Mouse (Mus musculus) kidney, adult 2 months (tissue): Measurements from ENCODE around the gene Rhot2. TPM values are rescaled to one million over a fixed set of nuclear protein-coding genes. Genes with fewer than 3 reads are reported as not detected.
A peak's percentile ranks its signal among the peaks of the same experiment; 100 is the strongest.

Source experiments
- DNase-seq: peaks from one replicate; pipeline ENCODE4 v3.0.0; 2021
- H3K27ac ChIP-seq: fragments of 200-500 bp; 2 replicates; pipeline ENCODE4 v1.5.1; 2012; ENCODE audit warnings: low read depth, low read length, control low read depth, inconsistent platforms; ENCODE audit not compliant: insufficient read depth
- H3K27me3 ChIP-seq: fragments of 200-500 bp; replicated peaks from 2 replicates; pipeline ENCODE4 v1.6.1; 2012; ENCODE audit warnings: mild to moderate bottlenecking, moderate library complexity, low read length, inconsistent platforms; ENCODE audit not compliant: control insufficient read depth, insufficient read depth
- H3K36me3 ChIP-seq: fragments of 200-500 bp; 2 replicates; pipeline ENCODE4 v1.6.1; 2012; ENCODE audit warnings: mild to moderate bottlenecking, moderate library complexity, low read length, inconsistent platforms; ENCODE audit not compliant: control insufficient read depth, insufficient read depth
- H3K4me1 ChIP-seq: fragments of 200-500 bp; 2 replicates; pipeline ENCODE4 v1.6.1; 2011; ENCODE audit warnings: low read length; ENCODE audit not compliant: control insufficient read depth, insufficient read depth
- H3K4me3 ChIP-seq: fragments of 200-500 bp; 2 replicates; pipeline ENCODE4 v1.5.1; 2011; ENCODE audit warnings: mild to moderate bottlenecking, low read depth, low read length, control low read depth; ENCODE audit not compliant: insufficient read depth
- CTCF ChIP-seq: fragments of 200-500 bp; conservative IDR thresholded peaks from 2 replicates; pipeline ENCODE4 v1.5.1; 2011; ENCODE audit warnings: low read depth, mild to moderate bottlenecking, control low read depth, low read length, moderate library complexity, mixed read lengths; ENCODE audit not compliant: insufficient read depth, insufficient read length
- POLR2A ChIP-seq: fragments of 200-500 bp; IDR thresholded peaks from one replicate; pipeline ENCODE4 v1.6.1; 2011; ENCODE audit warnings: low read depth, low read length, control low read depth
- WGBS: fragments of 180-500 bp; shearing (Covaris S2); methylation state at CpG from one replicate; pipeline ENCODE4 v1.1.7; 2018; 5-methylcytosine and 5-hydroxymethylcytosine counted together
- polyA plus RNA-seq: library from polyadenylated mRNA; depleted of rRNA; stranded (reverse); fragments of >200 nt; gene quantifications from 2 replicates; pipeline ENCODE4 v1.2.3, GENCODE M21; 2012

The Rhot2 gene
- polyA plus RNA-seq, 1 experiment = 133 TPM

DNA sequence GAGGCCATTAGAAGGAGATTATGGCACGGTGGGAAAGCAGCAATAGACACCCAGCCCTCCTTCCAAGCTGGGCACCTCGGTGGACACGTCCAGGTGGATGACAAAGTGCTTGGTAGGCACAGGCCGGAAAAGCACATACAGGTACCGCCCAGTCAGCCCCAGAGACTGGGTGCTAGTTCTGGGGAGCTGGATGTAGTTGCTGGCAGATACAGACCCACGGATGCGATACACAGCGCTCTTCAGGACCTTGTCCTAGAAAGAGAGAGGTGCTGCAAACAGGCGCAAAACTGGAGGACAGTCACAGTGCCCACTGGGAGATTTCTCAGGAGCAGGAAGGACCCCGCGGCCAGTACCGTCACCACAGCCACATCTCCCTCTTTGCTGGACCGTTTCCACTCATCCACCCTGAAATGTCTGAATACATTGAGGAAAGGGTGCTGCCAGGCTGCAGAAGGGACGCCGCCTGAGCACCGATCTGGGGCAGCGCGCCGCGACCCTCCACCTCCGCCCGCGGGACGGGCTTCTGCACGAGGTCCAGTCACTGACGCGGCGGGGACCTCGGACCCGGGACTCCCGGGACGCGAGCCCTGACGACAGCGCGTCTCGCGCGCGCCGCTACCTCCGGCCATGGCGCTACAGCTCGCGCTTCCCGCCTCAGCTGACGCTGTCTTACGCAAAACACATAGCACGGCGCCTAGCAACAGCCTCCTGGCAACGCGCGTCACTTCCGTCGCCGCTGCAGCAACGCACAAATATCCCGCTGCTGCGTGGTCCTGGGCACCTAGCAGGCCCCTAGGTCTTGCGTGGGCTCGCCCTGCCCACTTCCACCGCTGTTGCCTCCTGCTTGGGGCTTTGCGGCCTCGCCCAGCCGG is 16.4 kb upstream of the Rhot2 start, which contains the start of gene Wdr90:
Gene Wdr90 (minus strand): TSS at position 670 of the 872 bp plus-strand sequence.
- no peaks in the 10 kb centered on the region for H3K36me3 ChIP-seq
- H3K27me3 ChIP-seq = no peaks in the 10 kb centered on the region
- peak within 1 kb of the TSS; percentile 62 for H3K4me3 ChIP-seq
- TF ChIP-seq CTCF = peak; percentile 28; the same call in 1 of the 2 replicates
- no peak for TF ChIP-seq POLR2A
- DNase-seq = peak; percentile 94
- WGBS = 3% methylated on average over 65 of the region's 65 CpGs
- peaks cover 11% of the 10 kb centered on the region; the same call in 1 of the 2 replicates for H3K4me1 ChIP-seq
- peak within 1 kb of the TSS; percentile 58 for H3K27ac ChIP-seq

DNA sequence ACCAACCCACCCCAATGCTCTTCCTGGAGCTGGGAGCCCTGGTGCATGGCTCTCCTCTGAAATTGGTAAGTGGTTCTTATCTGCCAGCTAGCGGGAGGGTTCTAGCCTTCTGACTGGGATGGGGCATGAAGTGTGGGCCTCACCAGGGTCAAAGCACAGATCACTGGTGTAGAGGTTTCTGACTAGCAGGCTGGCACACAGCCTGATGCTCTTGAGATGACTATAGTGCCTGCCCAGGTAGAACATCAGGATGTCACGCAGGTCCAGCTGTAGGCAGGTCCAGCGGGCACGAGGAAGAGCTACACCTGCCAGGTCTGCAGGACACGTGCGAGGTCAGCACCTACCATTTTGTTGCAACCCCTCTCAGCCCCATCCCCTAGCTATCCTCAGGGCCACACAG is 15.6 kb upstream of the Rhot2 start:
- 90% methylated on average over 6 of the region's 6 CpGs for WGBS
- peaks cover 11% of the 10 kb centered on the region; the same call in 1 of the 2 replicates for H3K4me1 ChIP-seq
- H3K27me3 ChIP-seq = no peaks in the 10 kb centered on the region
- no peak overlapping the region for H3K4me3 ChIP-seq
- H3K27ac ChIP-seq = no peak overlapping the region
- no peaks in the 10 kb centered on the region for H3K36me3 ChIP-seq
- DNase-seq = no peak
- TF ChIP-seq POLR2A (no peak), CTCF (no peak)

DNA sequence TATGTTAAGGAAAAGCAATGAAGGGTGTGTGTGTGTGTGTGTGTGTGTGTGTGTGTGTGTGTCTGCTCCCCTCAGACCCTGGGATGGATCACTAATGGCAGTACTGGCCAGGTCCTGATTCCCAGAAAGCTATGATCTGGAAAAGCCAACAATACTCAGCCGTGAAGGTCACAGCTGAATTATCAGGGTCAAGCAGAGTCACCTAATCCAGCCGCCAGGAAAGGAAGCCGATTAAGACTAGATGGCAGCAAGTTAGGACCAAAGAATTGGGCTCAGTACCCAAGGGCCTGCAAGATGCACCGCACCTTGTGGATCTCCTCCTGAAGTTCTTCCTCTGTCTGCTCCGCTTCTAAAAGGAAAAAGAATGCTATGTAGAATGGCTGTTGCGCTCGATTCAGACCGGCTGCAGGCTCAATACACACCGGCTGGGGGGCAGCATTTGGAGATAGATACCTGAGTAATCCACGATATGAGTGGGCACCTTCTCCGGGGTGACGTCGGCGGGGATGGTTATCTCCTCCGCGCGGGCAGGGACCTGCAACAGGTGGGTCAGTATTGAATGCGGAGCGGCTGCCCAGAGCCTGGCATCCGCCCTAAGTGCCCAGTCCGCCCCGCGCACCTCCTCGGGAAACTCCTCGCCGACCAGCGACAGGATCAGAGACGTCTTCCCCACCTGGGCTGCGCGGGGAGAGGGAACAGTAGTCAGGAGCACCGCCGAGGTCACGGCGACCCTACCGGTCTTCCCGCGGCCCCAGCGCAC is 835 bp downstream of the Rhot2 start:
- peaks cover 13% of the 10 kb centered on the region for H3K4me1 ChIP-seq
- H3K36me3 ChIP-seq = no peaks in the 10 kb centered on the region; the same call in 1 of the 2 replicates
- H3K27me3 ChIP-seq = no peaks in the 10 kb centered on the region
- DNase-seq = peak; percentile 52
- H3K27ac ChIP-seq = peak overlapping the region; percentile 77
- H3K4me3 ChIP-seq = peak overlapping the region; percentile 78
- WGBS = under 1% methylated on average over 38 of the region's 38 CpGs
- TF ChIP-seq POLR2A (no peak), CTCF (no peak)

DNA sequence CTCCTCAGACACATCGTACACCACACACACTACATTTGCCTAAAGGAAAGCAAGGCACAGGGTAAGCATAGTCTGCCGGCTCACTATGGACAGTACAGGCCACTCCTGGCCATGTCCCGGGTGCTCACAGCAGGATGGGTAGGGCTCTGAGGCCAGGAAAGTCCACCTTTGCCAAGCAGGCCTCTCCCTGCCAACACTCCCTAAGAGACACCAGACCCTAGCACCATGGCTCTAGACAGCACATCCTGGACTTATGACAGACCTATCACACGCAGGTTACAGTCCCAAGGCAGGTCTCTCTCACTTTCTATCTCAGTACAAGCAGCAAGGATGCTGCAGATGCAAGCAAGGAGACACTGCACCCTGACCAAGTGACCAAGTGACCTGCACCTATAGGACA is 1.5 kb downstream of the Rhot2 start:
- peak overlapping the region; percentile 78 for H3K4me3 ChIP-seq
- H3K27ac ChIP-seq = peak overlapping the region; percentile 77; the same call in 1 of the 2 replicates
- DNase-seq = no peak
- H3K27me3 ChIP-seq = no peaks in the 10 kb centered on the region
- WGBS = 72% methylated on average over 4 of the region's 4 CpGs
- no peaks in the 10 kb centered on the region; the same call in 1 of the 2 replicates for H3K36me3 ChIP-seq
- H3K4me1 ChIP-seq = peaks cover 16% of the 10 kb centered on the region
- no peak for TF ChIP-seq CTCF
- TF ChIP-seq POLR2A = no peak

DNA sequence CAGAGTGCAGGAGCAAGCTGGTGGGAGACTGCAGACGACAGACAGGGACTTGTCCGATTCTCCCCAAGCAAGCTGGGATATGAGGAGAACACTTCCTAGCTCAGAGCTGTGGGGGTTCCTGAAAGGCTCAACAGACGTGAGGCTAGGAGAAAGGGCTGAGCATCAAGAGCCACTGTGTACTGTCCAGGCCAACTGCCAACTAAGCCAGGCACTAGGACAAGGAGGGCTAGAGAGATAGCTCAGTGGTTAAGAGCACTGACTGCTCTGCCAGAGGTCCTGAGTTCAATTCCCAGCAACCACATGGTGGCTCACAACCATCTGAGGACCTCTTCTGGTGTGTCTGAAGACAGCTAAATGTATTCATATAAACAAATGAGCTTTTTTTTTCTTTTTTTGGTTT is 2.1 kb downstream of the Rhot2 start:
- no peak overlapping the region for H3K4me3 ChIP-seq
- no peaks in the 10 kb centered on the region; the same call in 1 of the 2 replicates for H3K36me3 ChIP-seq
- WGBS = 79% methylated on average over 3 of the region's 3 CpGs
- H3K27ac ChIP-seq = no peak overlapping the region
- peaks cover 20% of the 10 kb centered on the region for H3K4me1 ChIP-seq
- no peaks in the 10 kb centered on the region for H3K27me3 ChIP-seq
- DNase-seq = no peak
- no peak for TF ChIP-seq CTCF
- no peak for TF ChIP-seq POLR2A

DNA sequence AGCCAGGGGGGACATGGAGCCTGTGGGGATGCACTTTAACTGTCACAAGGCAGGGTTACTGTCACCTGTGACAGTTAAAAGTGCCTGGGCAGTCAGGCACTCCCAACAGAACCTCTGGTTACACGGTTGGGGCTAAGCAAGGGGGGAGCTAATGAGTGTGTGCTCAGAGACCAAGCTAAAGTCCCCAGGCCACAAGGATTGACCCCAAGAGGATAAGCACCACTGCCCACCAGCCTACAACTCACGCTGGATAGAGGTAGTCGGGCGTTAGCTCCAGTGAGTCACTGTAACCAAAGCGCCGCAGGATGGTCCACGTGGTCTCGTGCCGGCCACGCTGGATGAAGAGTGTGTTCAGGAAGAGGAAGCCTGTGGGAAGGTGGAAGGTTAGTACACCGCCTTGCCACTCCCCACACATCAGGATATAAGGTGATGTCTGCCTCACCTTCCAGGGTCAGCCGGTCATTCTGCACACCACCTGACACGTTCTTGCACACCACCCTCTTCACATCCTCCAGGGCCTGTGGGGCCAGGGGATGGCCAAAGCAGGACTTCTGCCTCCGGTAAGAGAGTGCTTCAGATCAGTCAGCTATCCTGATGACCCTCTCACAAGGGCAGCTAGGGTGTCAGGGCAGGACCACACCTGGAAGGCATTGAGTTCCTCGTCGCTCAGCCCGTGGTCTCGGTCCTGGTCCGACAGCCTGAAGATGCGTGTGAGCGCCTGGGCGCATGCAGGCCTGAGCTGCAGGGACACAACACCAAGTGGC is 3.4 kb downstream of the Rhot2 start, which contains the start of gene Gm20683:
Gene Gm20683 (minus strand): TSS at position 647 of the 764 bp plus-strand sequence.
- WGBS = 88% methylated on average over 22 of the region's 22 CpGs
- TF ChIP-seq CTCF (no peak), POLR2A (no peak)
- Histone ChIP-seq H3K4me3 (no peak within 1 kb of the TSS), H3K4me1 (peaks cover 25% of the 10 kb centered on the region), H3K36me3 (no peaks in the 10 kb centered on the region; the same call in 1 of the 2 replicates), H3K27me3 (no peaks in the 10 kb centered on the region), H3K27ac (no peak within 1 kb of the TSS)
- no peak for DNase-seq
